Mouse (Mus musculus) layer of hippocampus, adult 2 months (tissue): Measurements from ENCODE around the gene Spatc1l. TPM values are rescaled to one million over a fixed set of nuclear protein-coding genes. Genes with fewer than 3 reads are reported as not detected.

Experiments used
- DNase-seq, 2 experiments: peaks; one replicate each; pipeline ENCODE4 v3.0.0; 2022; ENCODE audit warnings: low spot score in 2 of 2
- H3K27ac ChIP-seq: fragments of 200-600 bp; 2 replicates; pipeline ENCODE4 v1.8.1; 2022
- H3K4me3 ChIP-seq: fragments of 200-600 bp; 2 replicates; pipeline ENCODE4 v1.8.1; 2022; ENCODE audit warnings: mild to moderate bottlenecking
- CTCF ChIP-seq: fragments of 200-600 bp; conservative IDR thresholded peaks from 2 replicates; pipeline ENCODE4 v1.8.1; 2022; ENCODE audit warnings: antibody characterized with exemption, mild to moderate bottlenecking, moderate library complexity
- total RNA-seq, 2 experiments: library from RNA; stranded (reverse); gene quantifications; 2 replicates each; pipeline ENCODE4 v1.2.3; 2021

Spatc1l gene
- total RNA-seq, 2 experiments from 2014 or later = not detected

GRCm38 (mm10) chr10:76554061-76554460 lies 8.0 kb upstream of the Spatc1l start:
- H3K27ac ChIP-seq = no peak overlapping the region
- H3K4me3 ChIP-seq = no peak overlapping the region
- no peak for DNase-seq
- no peak for TF ChIP-seq CTCF

GRCm38 (mm10) chr10:76569996-76570685 lies 8.1 kb downstream of the Spatc1l start:
- TF ChIP-seq CTCF = no peak
- no peak overlapping the region for H3K4me3 ChIP-seq
- H3K27ac ChIP-seq = no peak overlapping the region
- no peak for DNase-seq

- no peak for TF ChIP-seq CTCF
Observed at GRCm38 (mm10) chr10:76571070-76571469, 9.0 kb downstream of the Spatc1l start.

GRCm38 (mm10) chr10:76572151-76572550 lies 10.1 kb downstream of the Spatc1l start:
- Histone ChIP-seq H3K27ac (no peak overlapping the region), H3K4me3 (no peak overlapping the region)
- no peak for TF ChIP-seq CTCF
- no peak for DNase-seq

More at GRCm38 (mm10) chr10:76571070-76571469, 9.0 kb downstream of the Spatc1l start:
- no peak overlapping the region for H3K4me3 ChIP-seq
- DNase-seq = no peak
- H3K27ac ChIP-seq = no peak overlapping the region

GRCm38 (mm10) chr10:76575374-76575773 lies 13.3 kb downstream of the Spatc1l start, which contains the start of gene Ftcd:
Gene Ftcd, plus strand, starts transcription at chr10:76575648.
- DNase-seq = no peak
- TF ChIP-seq CTCF = no peak
- H3K27ac ChIP-seq = no peak within 1 kb of the TSS
- H3K4me3 ChIP-seq = no peak within 1 kb of the TSS

- H3K27ac ChIP-seq = no peak overlapping the region
- H3K4me3 ChIP-seq = no peak overlapping the region
- no peak for DNase-seq
- TF ChIP-seq CTCF = no peak
Observed at GRCm38 (mm10) chr10:76576920-76577319, 14.8 kb downstream of the Spatc1l start.

GRCm38 (mm10) chr10:76584138-76584537 lies 22.1 kb downstream of the Spatc1l start:
- Histone ChIP-seq H3K27ac (no peak overlapping the region), H3K4me3 (no peak overlapping the region)
- DNase-seq = no peak
- no peak for TF ChIP-seq CTCF

GRCm38 (mm10) chr10:76586190-76586589 lies 24.1 kb downstream of the Spatc1l start:
- no peak overlapping the region for H3K4me3 ChIP-seq
- TF ChIP-seq CTCF = no peak
- H3K27ac ChIP-seq = no peak overlapping the region
- DNase-seq = no peak

GRCm38 (mm10) chr10:76590197-76590596 lies 28.1 kb downstream of the Spatc1l start:
- no peak overlapping the region for H3K4me3 ChIP-seq
- no peak for TF ChIP-seq CTCF
- DNase-seq = peak in 1 of 2 experiments; percentile 7
- H3K27ac ChIP-seq = no peak overlapping the region

- no peak overlapping the region for H3K4me3 ChIP-seq
- DNase-seq = no peak
- H3K27ac ChIP-seq = no peak overlapping the region
- TF ChIP-seq CTCF = no peak
Observed at GRCm38 (mm10) chr10:76596338-76596737, 34.3 kb downstream of the Spatc1l start.

GRCm38 (mm10) chr10:76602690-76603089 lies 40.6 kb downstream of the Spatc1l start:
- TF ChIP-seq CTCF = no peak
- DNase-seq = no peak
- Histone ChIP-seq H3K27ac (no peak overlapping the region), H3K4me3 (no peak overlapping the region)

- DNase-seq = no peak
- Histone ChIP-seq H3K4me3 (no peak overlapping the region), H3K27ac (no peak overlapping the region)
- TF ChIP-seq CTCF = no peak
Observed at GRCm38 (mm10) chr10:76612473-76612872, 50.4 kb downstream of the Spatc1l start.

Other genes with a start within 250 kb of the Spatc1l start
- gene Dip2a, start 217.0 kb upstream of the Spatc1l start, total RNA-seq = 10 to 100 TPM; 50.9 to 51.0 TPM
- not detected for gene AC141477.1, start 121.8 kb upstream of the Spatc1l start, total RNA-seq
- gene Pcnt, start 119.5 kb upstream of the Spatc1l start, total RNA-seq = 10 to 100 TPM; 23.1 TPM
- gene 2610028H24Rik, start 113.2 kb upstream of the Spatc1l start, total RNA-seq = not detected
- gene Mcm3ap, start 93.3 kb upstream of the Spatc1l start, total RNA-seq = 10 to 100 TPM; 51.2 to 53.7 TPM
- gene Ybey, start 93.2 kb upstream of the Spatc1l start, total RNA-seq = 1 to 10 TPM; 3.9 to 4.6 TPM
- 10 to 100 TPM; 40.7 to 43.1 TPM for gene Lss, start 30.7 kb upstream of the Spatc1l start, total RNA-seq
- not detected for gene Ftcd, start 13.4 kb downstream of the Spatc1l start, total RNA-seq
- 1 to 10 TPM; 4.7 to 4.8 TPM for gene Col6a2, start 61.4 kb downstream of the Spatc1l start, total RNA-seq
- gene Col6a1, start 163.9 kb downstream of the Spatc1l start, total RNA-seq = 10 to 100 TPM; 19.6 to 23.2 TPM